Mouse (Mus musculus): ENCODE results near the gene Olfr1338.
"Not testable (repeated sequence)": the region's sequence is repeated elsewhere in the genome, so short reads cannot be mapped to it uniquely, and the experiment has no call there.

Gene Olfr1338

DNA sequence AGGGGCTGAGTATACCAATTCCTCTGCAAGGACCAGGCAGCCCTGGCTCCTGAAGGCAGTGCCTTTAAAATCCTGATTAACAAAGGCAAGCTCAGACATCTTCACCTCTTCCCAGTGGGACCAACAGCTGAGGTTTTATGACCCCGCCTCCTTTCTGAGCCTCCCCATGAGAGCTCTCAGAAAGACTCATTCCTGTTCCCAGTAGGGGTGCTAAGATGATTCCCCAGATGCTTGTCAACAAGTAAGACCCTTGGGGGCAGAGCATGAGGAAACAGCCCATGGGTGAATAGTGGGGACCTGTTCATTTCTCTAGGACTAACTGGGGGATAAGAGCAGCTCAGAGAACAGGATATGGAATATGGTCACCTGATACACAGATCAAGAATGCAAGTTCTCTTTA lies at the start of gene Olfr1338:
Olfr1338 (minus strand) TSS at position 101 of the 400 bp plus-strand sequence.
- no peak for DNase-seq (ENCODE audit: low spot score)

GRCm38 (mm10) chr4:118792796-118793195 lies 34.3 kb upstream of the Olfr1338 start:
- not testable (repeated sequence) for DNase-seq (ENCODE audit: low spot score)

- no peak for DNase-seq (ENCODE audit: low spot score)
Observed at GRCm38 (mm10) chr4:118782486-118782885, 23.9 kb upstream of the Olfr1338 start, which contains the start of gene Olfr1337. Gene Olfr1337 (minus strand): TSS chr4:118782586.

- DNase-seq (ENCODE audit: low spot score) = no peak
Observed at GRCm38 (mm10) chr4:118741881-118742280, 16.7 kb downstream of the Olfr1338 start.

DNA sequence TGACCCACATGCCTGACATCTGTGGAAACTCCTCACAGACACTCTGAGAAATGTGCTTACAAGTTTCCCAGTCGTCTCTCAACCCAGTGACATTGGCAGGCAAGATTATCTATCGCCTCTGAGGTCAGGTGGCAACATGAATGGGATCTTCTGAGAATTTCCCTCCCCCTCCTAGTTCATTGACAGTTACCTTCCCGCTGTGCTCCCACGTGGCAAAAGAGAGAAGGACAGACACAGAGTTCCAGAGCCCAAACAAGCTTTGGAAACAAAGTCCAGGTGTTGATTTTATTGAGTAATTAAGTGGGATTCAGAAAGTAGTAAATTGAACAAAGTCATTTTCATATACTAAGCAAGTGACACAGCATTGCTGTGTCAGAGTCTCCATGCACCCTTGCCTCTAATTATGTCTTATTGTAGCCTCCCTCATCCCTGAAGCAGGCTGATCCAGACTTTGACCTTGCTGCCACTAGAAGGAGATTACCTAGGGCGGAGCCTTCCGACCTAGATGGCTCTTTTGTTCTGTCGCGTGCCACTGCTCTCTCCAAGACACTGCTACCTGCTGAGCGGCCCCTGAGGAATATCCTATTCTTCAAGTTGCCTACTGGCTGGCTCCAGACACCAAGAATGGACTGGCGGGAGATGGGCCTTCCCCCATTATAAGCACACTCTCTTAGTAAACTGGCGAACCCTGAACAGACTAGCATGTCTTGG lies 17.4 kb downstream of the Olfr1338 start:
- DNase-seq (ENCODE audit: low spot score) = no peak

GRCm38 (mm10) chr4:118739574-118739973 lies 19.0 kb downstream of the Olfr1338 start:
- DNase-seq (ENCODE audit: low spot score) = no peak

GRCm38 (mm10) chr4:118731875-118732274 lies 26.7 kb downstream of the Olfr1338 start, which contains the start of gene Olfr1339:
Gene Olfr1339 (plus strand): TSS chr4:118732175.
- DNase-seq (ENCODE audit: low spot score) = no peak

DNA sequence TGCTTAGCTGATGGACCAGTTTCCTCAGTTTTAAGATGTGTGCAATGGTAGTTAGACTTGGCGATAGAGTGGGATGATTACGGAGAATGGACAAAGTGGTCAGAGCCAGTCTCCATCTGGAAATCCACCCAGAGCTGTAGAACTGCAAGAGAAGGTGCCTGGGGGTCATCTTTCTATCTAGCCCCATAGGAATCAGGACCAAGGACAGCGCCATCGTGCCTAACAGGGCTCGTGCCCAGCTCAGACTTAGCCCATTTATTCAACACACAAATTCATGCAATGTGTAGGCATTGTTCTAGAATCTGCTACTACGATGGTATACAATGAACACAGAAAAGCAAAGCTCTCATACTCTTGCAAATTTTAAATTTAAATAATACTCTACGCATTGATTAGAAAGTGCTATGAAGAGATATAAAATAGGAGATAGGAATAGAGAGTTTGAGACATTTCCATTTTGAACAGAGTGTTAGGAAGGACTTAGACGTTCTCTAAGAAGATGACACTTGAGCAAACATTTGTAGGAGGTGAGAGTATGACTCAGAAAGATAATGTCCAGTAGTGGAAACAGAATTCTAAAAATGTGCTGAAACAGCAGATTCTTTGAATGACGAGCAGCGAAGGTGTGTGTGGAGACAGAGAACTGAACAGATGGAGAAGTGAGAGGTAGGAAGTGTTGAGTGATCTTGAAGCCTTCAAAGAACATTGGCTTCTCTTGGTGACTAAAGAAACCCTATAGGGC lies 36.6 kb downstream of the Olfr1338 start:
- peak; percentile 1 for DNase-seq (ENCODE audit: low spot score)

DNA sequence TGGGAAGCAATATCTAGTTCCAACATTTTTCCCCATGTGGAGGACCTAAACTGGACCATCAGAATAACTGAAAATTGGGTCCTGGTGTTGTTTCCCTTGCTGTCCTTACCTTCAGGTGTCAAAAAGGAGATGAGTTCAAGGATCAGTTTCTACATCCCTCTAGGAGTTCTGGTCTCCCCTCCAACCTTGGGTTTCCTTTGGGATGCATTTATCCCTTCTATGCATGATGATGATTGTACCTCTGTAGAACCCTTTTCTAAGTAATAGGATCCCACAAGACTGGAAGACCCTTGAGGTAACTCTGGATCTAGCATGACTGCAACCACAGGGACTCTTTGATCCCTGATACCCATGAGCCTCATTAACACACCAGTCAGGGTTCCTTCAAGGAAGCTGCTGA lies 38.7 kb downstream of the Olfr1338 start, which contains the start of gene Olfr1340:
Olfr1340 (plus strand) TSS at position 301 of the 400 bp plus-strand sequence.
- DNase-seq (ENCODE audit: low spot score) = no peak

- no peak for DNase-seq (ENCODE audit: low spot score)
Observed at GRCm38 (mm10) chr4:118711656-118712055, 46.9 kb downstream of the Olfr1338 start.

DNA sequence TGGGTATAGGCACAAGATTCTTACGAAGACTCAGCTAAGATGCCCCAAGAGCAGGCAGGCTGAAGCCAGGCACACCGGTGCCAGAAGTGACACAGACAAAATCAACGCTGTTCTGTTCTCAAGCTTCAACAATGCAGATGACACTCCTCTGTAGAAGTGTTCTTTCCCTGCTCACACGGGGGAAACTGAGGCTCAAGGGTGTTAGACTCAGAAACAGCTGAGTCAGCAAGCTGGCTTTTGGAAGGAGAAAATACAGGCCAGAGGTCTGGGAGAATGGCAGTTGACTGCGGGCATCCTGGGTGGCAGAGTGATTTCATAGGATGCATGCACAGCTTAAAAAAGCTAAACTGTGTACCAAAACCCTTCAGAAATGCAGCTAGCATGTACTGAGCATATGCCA lies 50.5 kb downstream of the Olfr1338 start:
- DNase-seq (ENCODE audit: low spot score) = no peak

- no peak for DNase-seq (ENCODE audit: low spot score)
Observed at GRCm38 (mm10) chr4:118703223-118703622, 55.3 kb downstream of the Olfr1338 start, which contains the start of gene Olfr1341. Gene Olfr1341 (plus strand): TSS chr4:118703523.
